Mouse (Mus musculus) erythroblast, adult 5-6 weeks (primary cell): ENCODE results near the gene Ufd1. TPM values are rescaled to one million over a fixed set of nuclear protein-coding genes. Genes with fewer than 3 reads are reported as not detected.

ENCODE experiments used
- ATAC-seq: replicated peaks from 2 replicates; pipeline ENCODE4 v1.8.0; 2016; ENCODE audit warnings: moderate number of reproducible peaks, mild to moderate bottlenecking, moderate TSS enrichment, inconsistent platforms; ENCODE audit not compliant: poor library complexity, low FRiP score, severe bottlenecking
- total RNA-seq, 2 experiments: library from RNA; stranded (forward) in 1 of 2; stranded (reverse) in 1 of 2; fragments of 150-400 nt in 1 of 2; fragments of 200-764, 138-1000 nt in 1 of 2; gene quantifications; 2 replicates each; pipeline versions ENCODE4 v1.2.3 to v1.2.4; 2015 to 2017; ENCODE audit warnings: low replicate concordance in 2 of 2

Ufd1 gene
- total RNA-seq, 2 experiments from 2014 or later, result 27.3 to 32.5 TPM

GRCm38 (mm10) chr16:18877386-18878090 lies 66.0 kb downstream of the Ufd1 start:
- ATAC-seq, result peak; percentile 39

- no peak for ATAC-seq
These were observed 66.6 kb downstream of the Ufd1 start for GRCm38 (mm10) chr16:18878091-18878720.

DNA sequence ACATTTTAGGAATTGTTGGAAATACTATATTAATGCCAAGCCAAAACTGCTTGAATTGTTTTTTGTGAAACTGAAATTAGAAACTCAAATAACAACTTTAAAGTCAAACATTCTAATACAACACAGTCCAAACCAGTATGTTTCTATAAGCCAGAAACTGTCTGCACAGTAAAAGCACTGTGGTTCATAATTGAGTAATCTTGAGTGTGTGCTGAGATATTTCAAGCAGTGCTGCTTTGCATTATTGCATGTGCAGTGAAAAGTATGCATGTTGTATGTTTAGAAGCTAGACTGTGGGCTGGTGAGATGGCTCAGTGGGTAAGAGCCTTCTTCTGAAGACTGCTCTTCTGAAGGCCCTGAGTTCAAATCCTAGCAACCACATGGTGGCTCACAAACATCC lies 72.5 kb downstream of the Ufd1 start:
- no peak for ATAC-seq

Other genes starting within 250 kb of the Ufd1 start
- gene Tbx1, start 221.1 kb upstream of the Ufd1 start, total RNA-seq (2015; ENCODE audit: low replicate concordance), result not detected in 2 replicates
- gene Tbx1, start 221.1 kb upstream of the Ufd1 start, total RNA-seq (2017; ENCODE audit: low replicate concordance), result not detected in 2 replicates
- gene Gp1bb, start 189.4 kb upstream of the Ufd1 start, total RNA-seq (2015; ENCODE audit: low replicate concordance), result 3.7 TPM in 1 of 2 replicates, not detected in the other
- gene Gp1bb, start 189.4 kb upstream of the Ufd1 start, total RNA-seq (2017; ENCODE audit: low replicate concordance), result 0.56 and 0.94 TPM in 2 replicates
- not detected in 2 replicates for gene Gm49601, start 185.4 kb upstream of the Ufd1 start, total RNA-seq (2015; ENCODE audit: low replicate concordance)
- gene Gm49601, start 185.4 kb upstream of the Ufd1 start, total RNA-seq (2017; ENCODE audit: low replicate concordance), result 0.85 TPM in 1 of 2 replicates, not detected in the other
- 13.4 and 19.4 TPM in 2 replicates for gene Sept5, start 181.8 kb upstream of the Ufd1 start, total RNA-seq (2015; ENCODE audit: low replicate concordance)
- 11.7 and 15.2 TPM in 2 replicates for gene Sept5, start 181.8 kb upstream of the Ufd1 start, total RNA-seq (2017; ENCODE audit: low replicate concordance)
- gene Cldn5, start 34.9 kb upstream of the Ufd1 start, total RNA-seq (2015; ENCODE audit: low replicate concordance), result not detected in 2 replicates
- not detected in 2 replicates for gene Cldn5, start 34.9 kb upstream of the Ufd1 start, total RNA-seq (2017; ENCODE audit: low replicate concordance)
- 21.7 and 23.6 TPM in 2 replicates for gene Cdc45, start 208 bp downstream of the Ufd1 start, total RNA-seq (2015; ENCODE audit: low replicate concordance)
- gene Cdc45, start 208 bp downstream of the Ufd1 start, total RNA-seq (2017; ENCODE audit: low replicate concordance), result 28.5 and 33.2 TPM in 2 replicates
- gene 2510002D24Rik, start 24.8 kb downstream of the Ufd1 start, total RNA-seq (2015; ENCODE audit: low replicate concordance), result 12.7 and 14.0 TPM in 2 replicates
- gene 2510002D24Rik, start 24.8 kb downstream of the Ufd1 start, total RNA-seq (2017; ENCODE audit: low replicate concordance), result 6.3 and 10.9 TPM in 2 replicates
- not detected in 2 replicates for gene Gm28539, start 24.8 kb downstream of the Ufd1 start, total RNA-seq (2015; ENCODE audit: low replicate concordance)
- gene Gm28539, start 24.8 kb downstream of the Ufd1 start, total RNA-seq (2017; ENCODE audit: low replicate concordance), result 2.9 TPM in 1 of 2 replicates, not detected in the other
- gene Mrpl40, start 65.1 kb downstream of the Ufd1 start, total RNA-seq (2015; ENCODE audit: low replicate concordance), result 5.4 and 39.7 TPM in 2 replicates
- gene Mrpl40, start 65.1 kb downstream of the Ufd1 start, total RNA-seq (2017; ENCODE audit: low replicate concordance), result 25.6 and 26.8 TPM in 2 replicates
- gene Hira, start 65.3 kb downstream of the Ufd1 start, total RNA-seq (2015; ENCODE audit: low replicate concordance), result 19.2 and 20.4 TPM in 2 replicates
- 13.9 and 24.5 TPM in 2 replicates for gene Hira, start 65.3 kb downstream of the Ufd1 start, total RNA-seq (2017; ENCODE audit: low replicate concordance)